Mouse (Mus musculus): ENCODE results near the gene 5730455P16Rik. TPM values are rescaled to one million over a fixed set of nuclear protein-coding genes. Genes with fewer than 3 reads are reported as not detected.

5730455P16Rik gene
- polyA plus RNA-seq, 2 experiments, result 2.4 to 5.1 TPM

- Histone ChIP-seq H3K9me3 (ENCODE audit: control insufficient read depth, low read length) (no peaks in the 10 kb centered on the region), H3K27ac (no peak overlapping the region), H3K4me1 (replicated peaks; ENCODE audit: control insufficient read depth in 2 of 2, insufficient read depth in 2 of 2, low read length in 1 of 2) (no peaks in the 10 kb centered on the region), H3K4me2 (ENCODE audit: low read depth) (no peak overlapping the region), H3K36me3 (replicated peaks; ENCODE audit: control insufficient read depth, insufficient read depth, low read depth) (no peaks in the 10 kb centered on the region), H3K27me3 (ENCODE audit: control insufficient read depth, insufficient read depth, low read length) (no peaks in the 10 kb centered on the region), H3K4me3 (ENCODE audit: insufficient read depth in 1 of 2, low read depth in 2 of 2, low read length in 2 of 2) (no peak overlapping the region), H3K9ac (replicated peaks) (no peak overlapping the region)
- TF ChIP-seq EP300 (IDR thresholded peaks at IDR 0.05; ENCODE audit: low read depth) (no peak), CTCF (IDR thresholded peaks at IDR 0.05; ENCODE audit: low read depth) (no peak)
- DNase-seq (ENCODE audit: low read depth in 3 of 3, low spot score in 3 of 3), result no peak
- 19% methylated on average over 6 of the region's 6 CpGs for WGBS (ENCODE audit: insufficient replicate concordance)
- no peak for ATAC-seq (ENCODE audit: insufficient read depth)
Measured at GRCm38 (mm10) chr11:80336351-80336730, 41.5 kb downstream of the 5730455P16Rik start.

DNA sequence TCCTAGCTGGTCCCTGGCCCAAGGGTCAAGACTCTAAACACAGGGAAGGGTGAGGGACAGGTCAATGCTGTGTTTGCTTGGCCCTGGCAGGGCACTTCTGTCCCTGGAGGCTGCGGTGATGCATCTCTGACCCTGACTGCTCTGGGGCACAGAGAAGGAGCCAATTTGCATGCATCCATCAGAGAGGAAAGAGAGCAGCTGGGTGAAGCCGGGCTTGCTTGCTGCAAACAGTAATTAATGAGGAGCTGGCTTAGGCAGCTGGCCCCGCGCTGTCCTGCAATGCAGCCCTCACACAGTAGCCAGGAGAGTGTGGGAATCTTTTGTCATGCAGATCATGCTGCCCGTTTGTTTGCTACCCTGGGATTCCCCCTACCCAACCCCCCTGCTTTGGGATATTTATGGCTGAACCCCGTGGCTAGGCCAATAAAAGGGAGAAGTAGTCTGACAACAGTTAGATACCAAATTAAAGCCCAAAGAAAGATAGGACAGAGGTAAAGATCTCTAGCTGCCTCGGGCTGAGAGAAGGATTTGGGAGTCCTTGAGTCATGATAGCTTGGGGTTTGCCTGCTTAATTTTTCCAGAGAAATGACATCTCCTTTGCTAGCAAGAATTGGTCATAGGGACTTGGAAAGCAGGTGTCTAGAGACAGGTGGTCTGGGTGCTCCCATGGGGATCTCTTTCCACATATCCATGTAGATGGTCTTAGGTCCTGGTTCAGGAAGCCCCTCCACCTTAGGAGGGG lies 42.1 kb downstream of the 5730455P16Rik start:
- DNase-seq (ENCODE audit: low read depth in 3 of 3, low spot score in 3 of 3) (no peak), ATAC-seq (ENCODE audit: insufficient read depth) (no peak)
- Histone ChIP-seq H3K9me3 (ENCODE audit: control insufficient read depth, low read length) (no peaks in the 10 kb centered on the region), H3K4me3 (ENCODE audit: insufficient read depth in 1 of 2, low read depth in 2 of 2, low read length in 2 of 2) (no peak overlapping the region), H3K4me2 (ENCODE audit: low read depth) (no peak overlapping the region), H3K36me3 (replicated peaks; ENCODE audit: control insufficient read depth, insufficient read depth, low read depth) (no peaks in the 10 kb centered on the region), H3K27ac (no peak overlapping the region), H3K9ac (replicated peaks) (no peak overlapping the region), H3K4me1 (replicated peaks; ENCODE audit: control insufficient read depth in 2 of 2, insufficient read depth in 2 of 2, low read length in 1 of 2) (no peaks in the 10 kb centered on the region), H3K27me3 (ENCODE audit: control insufficient read depth, insufficient read depth, low read length) (no peaks in the 10 kb centered on the region)
- TF ChIP-seq CTCF (IDR thresholded peaks at IDR 0.05; ENCODE audit: low read depth), result no peak
- TF ChIP-seq EP300 (IDR thresholded peaks at IDR 0.05; ENCODE audit: low read depth), result no peak
- WGBS (ENCODE audit: insufficient replicate concordance), result 16% methylated on average over 7 of the region's 7 CpGs

GRCm38 (mm10) chr11:80332709-80333400 lies 45.0 kb downstream of the 5730455P16Rik start:
- TF ChIP-seq CTCF (IDR thresholded peaks at IDR 0.05; ENCODE audit: low read depth), result no peak
- no peak for TF ChIP-seq EP300 (IDR thresholded peaks at IDR 0.05; ENCODE audit: low read depth)
- no peaks in the 10 kb centered on the region for H3K9me3 ChIP-seq (ENCODE audit: control insufficient read depth, low read length)
- H3K4me3 ChIP-seq (ENCODE audit: insufficient read depth in 1 of 2, low read depth in 2 of 2, low read length in 2 of 2), result no peak overlapping the region
- ATAC-seq (ENCODE audit: insufficient read depth), result no peak
- H3K27ac ChIP-seq, result no peak overlapping the region
- no peak overlapping the region for H3K9ac ChIP-seq (replicated peaks)
- 47% methylated on average over 12 of the region's 12 CpGs for WGBS (ENCODE audit: insufficient replicate concordance)
- H3K36me3 ChIP-seq (replicated peaks; ENCODE audit: control insufficient read depth, insufficient read depth, low read depth), result no peaks in the 10 kb centered on the region
- H3K4me1 ChIP-seq (replicated peaks; ENCODE audit: control insufficient read depth in 2 of 2, insufficient read depth in 2 of 2, low read length in 1 of 2), result no peaks in the 10 kb centered on the region
- H3K4me2 ChIP-seq (ENCODE audit: low read depth), result no peak overlapping the region
- H3K27me3 ChIP-seq (ENCODE audit: control insufficient read depth, insufficient read depth, low read length), result no peaks in the 10 kb centered on the region
- DNase-seq (ENCODE audit: low read depth in 3 of 3, low spot score in 3 of 3), result no peak

DNA sequence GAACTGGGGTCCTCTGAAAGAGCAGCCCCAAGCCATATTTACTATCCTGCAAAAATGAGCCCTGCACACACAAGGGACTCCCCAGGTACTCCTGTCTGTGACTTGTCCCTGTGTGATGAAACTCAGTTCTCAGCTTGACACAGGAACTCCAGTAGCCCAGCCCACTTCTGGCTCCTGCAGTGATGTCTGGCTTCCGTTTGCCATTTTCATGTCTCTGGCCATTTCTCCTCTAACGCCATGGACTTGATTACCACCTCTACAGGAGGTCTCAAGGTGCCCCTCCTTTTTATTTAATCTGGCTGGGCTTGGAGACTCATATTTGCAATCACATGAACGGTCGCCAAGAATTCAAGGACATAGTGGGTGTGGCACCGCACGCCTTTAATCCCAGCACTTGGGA lies 53.2 kb downstream of the 5730455P16Rik start:
- H3K27me3 ChIP-seq (ENCODE audit: control insufficient read depth, insufficient read depth, low read length), result no peaks in the 10 kb centered on the region
- DNase-seq (ENCODE audit: low read depth in 3 of 3, low spot score in 3 of 3) (no peak), ATAC-seq (ENCODE audit: insufficient read depth) (no peak)
- H3K27ac ChIP-seq, result no peak overlapping the region
- no peak overlapping the region for H3K4me3 ChIP-seq (ENCODE audit: insufficient read depth in 1 of 2, low read depth in 2 of 2, low read length in 2 of 2)
- H3K9ac ChIP-seq (replicated peaks), result no peak overlapping the region
- H3K4me2 ChIP-seq (ENCODE audit: low read depth), result no peak overlapping the region
- H3K9me3 ChIP-seq (ENCODE audit: control insufficient read depth, low read length), result no peaks in the 10 kb centered on the region
- no peaks in the 10 kb centered on the region; a peak in 1 of 4 replicates for H3K4me1 ChIP-seq (replicated peaks; ENCODE audit: control insufficient read depth in 2 of 2, insufficient read depth in 2 of 2, low read length in 1 of 2)
- TF ChIP-seq EP300 (IDR thresholded peaks at IDR 0.05; ENCODE audit: low read depth) (no peak), CTCF (IDR thresholded peaks at IDR 0.05; ENCODE audit: low read depth) (no peak)
- 65% methylated on average over 6 of the region's 6 CpGs for WGBS (ENCODE audit: insufficient replicate concordance)
- H3K36me3 ChIP-seq (replicated peaks; ENCODE audit: control insufficient read depth, insufficient read depth, low read depth), result no peaks in the 10 kb centered on the region

DNA sequence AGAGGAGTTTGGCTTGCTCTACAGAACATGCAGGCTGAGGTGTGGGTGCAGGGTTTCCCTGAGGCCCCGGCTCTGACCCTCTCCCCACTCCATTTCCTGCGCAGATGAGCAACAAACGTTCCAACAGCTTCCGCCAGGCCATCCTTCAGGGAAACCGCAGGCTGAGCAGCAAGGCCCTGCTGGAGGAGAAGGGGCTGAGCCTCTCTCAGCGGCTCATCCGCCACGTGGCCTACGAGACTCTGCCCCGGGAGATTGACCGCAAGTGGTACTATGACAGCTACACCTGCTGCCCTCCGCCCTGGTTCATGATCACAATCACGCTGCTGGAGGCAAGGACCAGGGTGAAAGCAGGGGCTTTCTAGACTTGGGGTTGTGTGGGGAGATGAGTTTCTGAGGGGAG lies 54.6 kb downstream of the 5730455P16Rik start:
- H3K9ac ChIP-seq (replicated peaks), result no peak overlapping the region
- ATAC-seq (ENCODE audit: insufficient read depth) (no peak), DNase-seq (ENCODE audit: low read depth in 3 of 3, low spot score in 3 of 3) (no peak)
- no peak overlapping the region for H3K4me2 ChIP-seq (ENCODE audit: low read depth)
- H3K36me3 ChIP-seq (replicated peaks; ENCODE audit: control insufficient read depth, insufficient read depth, low read depth), result no peaks in the 10 kb centered on the region
- H3K27me3 ChIP-seq (ENCODE audit: control insufficient read depth, insufficient read depth, low read length), result no peaks in the 10 kb centered on the region
- H3K4me3 ChIP-seq (ENCODE audit: insufficient read depth in 1 of 2, low read depth in 2 of 2, low read length in 2 of 2), result no peak overlapping the region
- no peaks in the 10 kb centered on the region; a peak in 1 of 4 replicates for H3K4me1 ChIP-seq (replicated peaks; ENCODE audit: control insufficient read depth in 2 of 2, insufficient read depth in 2 of 2, low read length in 1 of 2)
- no peak overlapping the region for H3K27ac ChIP-seq
- no peak for TF ChIP-seq CTCF (IDR thresholded peaks at IDR 0.05; ENCODE audit: low read depth)
- no peak for TF ChIP-seq EP300 (IDR thresholded peaks at IDR 0.05; ENCODE audit: low read depth)
- no peaks in the 10 kb centered on the region for H3K9me3 ChIP-seq (ENCODE audit: control insufficient read depth, low read length)
- WGBS (ENCODE audit: insufficient replicate concordance), result 36% methylated on average over 13 of the region's 13 CpGs
